Mouse (Mus musculus) intestine, postnatal 0 days (tissue): Measurements from ENCODE around the gene Mup21. TPM values are rescaled to one million over a fixed set of nuclear protein-coding genes. Genes with fewer than 3 reads are reported as not detected.
"Not testable (repeated sequence)": the region's sequence is repeated elsewhere in the genome, so short reads cannot be mapped to it uniquely, and the experiment has no call there.

Experiments used
- ATAC-seq: fragments of 200-750 bp; cut with Nextera tagmentation; 2 replicates; pipeline ENCODE4 v1.8.0; 2017; ENCODE audit warnings: mild to moderate bottlenecking, moderate TSS enrichment, moderate library complexity
- H3K27ac ChIP-seq: fragments of 300-500 bp; sonication (generic); 2 replicates; pipeline ENCODE4 v1.5.1; 2014; ENCODE audit warnings: mild to moderate bottlenecking, low read depth, low read length, moderate library complexity
- H3K27me3 ChIP-seq: fragments of 300-500 bp; sonication (generic); replicated peaks from 2 replicates; pipeline ENCODE4 v1.6.1; 2014; ENCODE audit warnings: low read length, mixed read lengths; ENCODE audit not compliant: control insufficient read depth, insufficient read depth
- H3K36me3 ChIP-seq: fragments of 300-500 bp; sonication (generic); 2 replicates; pipeline ENCODE4 v1.6.1; 2014; ENCODE audit warnings: mild to moderate bottlenecking, moderate library complexity; ENCODE audit not compliant: control insufficient read depth, insufficient read depth
- H3K4me1 ChIP-seq: fragments of 300-500 bp; sonication (generic); replicated peaks from 2 replicates; pipeline ENCODE4 v1.6.1; 2014; ENCODE audit warnings: antibody characterized with exemption, low read length, mixed read lengths; ENCODE audit not compliant: control insufficient read depth, insufficient read depth
- H3K4me2 ChIP-seq: fragments of 300-500 bp; sonication (generic); replicated peaks from 2 replicates; pipeline ENCODE4 v1.6.1; 2014; ENCODE audit warnings: low read depth, mild to moderate bottlenecking, moderate library complexity
- H3K4me3 ChIP-seq: fragments of 300-500 bp; sonication (generic); 2 replicates; pipeline ENCODE4 v1.5.1; 2014; ENCODE audit warnings: low read depth, low read length
- H3K9ac ChIP-seq: fragments of 300-500 bp; sonication (generic); 2 replicates; pipeline ENCODE4 v1.6.1; 2014; ENCODE audit warnings: mild to moderate bottlenecking, low read depth, low read length
- H3K9me3 ChIP-seq: fragments of 300-500 bp; sonication (generic); 2 replicates; pipeline ENCODE4 v1.6.1; 2016; ENCODE audit warnings: mixed run types; ENCODE audit not compliant: control insufficient read depth
- CTCF ChIP-seq: sonication (generic); IDR thresholded peaks from 2 replicates; pipeline ENCODE4 v1.5.1; 2016; ENCODE audit warnings: low read depth, mild to moderate bottlenecking, control low read depth, antibody characterized with exemption, moderate library complexity
- WGBS: fragments of 180-500 bp; shearing (Covaris S2); extraction: QIAGEN DNeasy Blood & Tissue Kit; methylation state at CpG from one replicate; pipeline ENCODE4 v1.1.7; 2014; 5-methylcytosine and 5-hydroxymethylcytosine counted together
- polyA plus RNA-seq: library from polyadenylated mRNA; unstranded; fragments of >200 nt; fragmentation: Nextera tagmentation; extraction: Ambion mirVana; gene quantifications from 2 replicates; pipeline ENCODE4 v1.2.1, GENCODE M21; 2015

The Mup21 gene
- not detected in 2 replicates for polyA plus RNA-seq

DNA sequence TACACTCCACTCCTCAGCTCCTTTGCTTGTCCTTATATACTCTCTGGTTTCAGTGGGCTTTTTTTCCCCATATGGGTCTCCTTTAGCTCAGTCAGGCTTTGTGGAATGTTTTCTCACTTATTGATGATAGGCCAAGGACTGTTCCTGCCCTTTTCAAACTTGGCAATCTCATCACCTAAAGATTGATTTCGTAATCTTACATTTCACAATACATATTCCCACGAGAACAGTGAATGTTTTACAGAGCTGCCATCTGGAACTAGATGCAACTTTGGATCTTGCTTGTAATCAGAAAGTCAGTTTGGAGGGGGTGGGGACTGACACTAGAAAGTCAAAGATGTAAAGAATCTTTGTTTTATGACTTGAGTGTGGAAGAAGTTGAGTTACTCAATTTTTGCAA is at the start of gene Mup21:
TSS of gene Mup21 (minus strand) at position 53 of the 400 bp plus-strand sequence.
- H3K4me2 ChIP-seq: no peak within 1 kb of the TSS
- no peak within 1 kb of the TSS for H3K4me3 ChIP-seq
- no peak within 1 kb of the TSS for H3K9ac ChIP-seq
- H3K27me3 ChIP-seq: no peaks in the 10 kb centered on the region
- TF ChIP-seq CTCF: no peak
- no peak for ATAC-seq
- no peak within 1 kb of the TSS for H3K27ac ChIP-seq
- no peaks in the 10 kb centered on the region for H3K4me1 ChIP-seq
- no peaks in the 10 kb centered on the region for H3K9me3 ChIP-seq
- no peaks in the 10 kb centered on the region for H3K36me3 ChIP-seq
- WGBS: 51% methylated on average over 2 of the region's 2 CpGs

GRCm38 (mm10) chr4:62199923-62200529 is 49.4 kb upstream of the Mup21 start:
- no peak for TF ChIP-seq CTCF
- peaks cover 41% of the 10 kb centered on the region for H3K36me3 ChIP-seq
- H3K9ac ChIP-seq: no peak overlapping the region
- no peak overlapping the region for H3K27ac ChIP-seq
- H3K9me3 ChIP-seq: no peaks in the 10 kb centered on the region
- no peaks in the 10 kb centered on the region for H3K27me3 ChIP-seq
- no peak overlapping the region for H3K4me2 ChIP-seq
- 53% methylated on average over 7 of the region's 7 CpGs for WGBS
- no peaks in the 10 kb centered on the region for H3K4me1 ChIP-seq
- H3K4me3 ChIP-seq: no peak overlapping the region
- ATAC-seq: peak; percentile 85

- H3K36me3 ChIP-seq: peaks cover 30% of the 10 kb centered on the region
- peaks cover 38% of the 10 kb centered on the region for H3K9me3 ChIP-seq
- no peak overlapping the region for H3K4me3 ChIP-seq
- H3K4me1 ChIP-seq: no peaks in the 10 kb centered on the region
- ATAC-seq: no peak
- no peaks in the 10 kb centered on the region for H3K27me3 ChIP-seq
- H3K9ac ChIP-seq: no peak overlapping the region
- H3K4me2 ChIP-seq: no peak overlapping the region
- no peak overlapping the region for H3K27ac ChIP-seq
- TF ChIP-seq CTCF: no peak
These were observed 38.1 kb upstream of the Mup21 start for GRCm38 (mm10) chr4:62188778-62189177.

GRCm38 (mm10) chr4:62177282-62177681 is 26.6 kb upstream of the Mup21 start:
- WGBS: 35% methylated on average over 5 of the region's 5 CpGs
- H3K4me3 ChIP-seq: no peak overlapping the region
- no peaks in the 10 kb centered on the region for H3K27me3 ChIP-seq
- H3K9ac ChIP-seq: no peak overlapping the region
- no peaks in the 10 kb centered on the region for H3K4me1 ChIP-seq
- TF ChIP-seq CTCF: peak; percentile 74
- H3K4me2 ChIP-seq: no peak overlapping the region
- H3K9me3 ChIP-seq: no peaks in the 10 kb centered on the region
- H3K36me3 ChIP-seq: no peaks in the 10 kb centered on the region
- ATAC-seq: no peak
- H3K27ac ChIP-seq: no peak overlapping the region

GRCm38 (mm10) chr4:62174471-62174870 is 23.8 kb upstream of the Mup21 start:
- H3K4me2 ChIP-seq: no peak overlapping the region
- 83% methylated on average over 4 of the region's 4 CpGs for WGBS
- no peaks in the 10 kb centered on the region for H3K4me1 ChIP-seq
- H3K9ac ChIP-seq: no peak overlapping the region
- H3K4me3 ChIP-seq: no peak overlapping the region
- no peaks in the 10 kb centered on the region for H3K9me3 ChIP-seq
- no peak for TF ChIP-seq CTCF
- H3K27me3 ChIP-seq: no peaks in the 10 kb centered on the region
- H3K36me3 ChIP-seq: no peaks in the 10 kb centered on the region
- no peak overlapping the region for H3K27ac ChIP-seq
- no peak for ATAC-seq

- not testable (repeated sequence) for ATAC-seq, H3K36me3 ChIP-seq, H3K27me3 ChIP-seq, H3K4me1 ChIP-seq, H3K9me3 ChIP-seq, H3K27ac ChIP-seq, H3K4me3 ChIP-seq, H3K9ac ChIP-seq, H3K4me2 ChIP-seq
- 92% methylated on average over 13 of the region's 13 CpGs for WGBS
These were observed 17.0 kb upstream of the Mup21 start for GRCm38 (mm10) chr4:62167636-62168035.

GRCm38 (mm10) chr4:62158401-62158800 is 7.7 kb upstream of the Mup21 start:
- H3K36me3 ChIP-seq: no peaks in the 10 kb centered on the region
- H3K27me3 ChIP-seq: no peaks in the 10 kb centered on the region
- H3K4me3 ChIP-seq: no peak overlapping the region
- no peak for TF ChIP-seq CTCF
- no peaks in the 10 kb centered on the region for H3K4me1 ChIP-seq
- ATAC-seq: no peak
- no peak overlapping the region for H3K9ac ChIP-seq
- H3K27ac ChIP-seq: no peak overlapping the region
- H3K9me3 ChIP-seq: no peaks in the 10 kb centered on the region
- H3K4me2 ChIP-seq: no peak overlapping the region
- WGBS: 70% methylated on average over 1 of the region's 1 CpGs
